Mouse (Mus musculus) ES-Bruce4 (cell line): ENCODE measurements around the gene Tmigd3. TPM values are rescaled to one million over a fixed set of nuclear protein-coding genes. Genes with fewer than 3 reads are reported as not detected.

Experiments used
- H3K27ac ChIP-seq: 2 replicates; pipeline ENCODE4 v1.5.1; 2012; ENCODE audit warnings: low read length, inconsistent platforms; ENCODE audit not compliant: insufficient read depth
- H3K27me3 ChIP-seq: 2 replicates; pipeline ENCODE4 v1.6.1; 2012; ENCODE audit warnings: mild to moderate bottlenecking, low read length, inconsistent platforms; ENCODE audit not compliant: control insufficient read depth, poor library complexity, insufficient read depth, severe bottlenecking
- H3K36me3 ChIP-seq: 2 replicates; pipeline ENCODE4 v1.6.1; 2012; ENCODE audit warnings: inconsistent platforms, mild to moderate bottlenecking, low read length, moderate library complexity; ENCODE audit not compliant: control insufficient read depth, poor library complexity, insufficient read depth, severe bottlenecking
- H3K4me1 ChIP-seq: one replicate; pipeline ENCODE4 v1.8.1; 2011; ENCODE audit warnings: low read length; ENCODE audit not compliant: control insufficient read depth, insufficient read depth
- H3K4me3 ChIP-seq: 2 replicates; pipeline ENCODE4 v1.5.1; 2011; ENCODE audit warnings: low read depth, mild to moderate bottlenecking, low read length
- H3K9ac ChIP-seq: 2 replicates; pipeline ENCODE4 v1.6.1; 2012; ENCODE audit warnings: low read depth, mild to moderate bottlenecking, inconsistent platforms; ENCODE audit not compliant: poor library complexity, severe bottlenecking
- H3K9me3 ChIP-seq: replicated peaks from 2 replicates; pipeline ENCODE4 v1.6.1; 2012; ENCODE audit warnings: mild to moderate bottlenecking, low read length, inconsistent platforms; ENCODE audit not compliant: control insufficient read depth, poor library complexity, insufficient read depth, severe bottlenecking
- CTCF ChIP-seq: IDR thresholded peaks from one replicate; pipeline ENCODE4 v1.8.1; 2011; ENCODE audit warnings: low read depth, low read length
- EP300 ChIP-seq: IDR thresholded peaks from 2 replicates; pipeline ENCODE4 v1.6.1; 2011; ENCODE audit warnings: low read depth, low read length; ENCODE audit not compliant: insufficient read depth
- POLR2A ChIP-seq: IDR thresholded peaks from one replicate; pipeline ENCODE4 v1.8.1; 2011; ENCODE audit warnings: low read length; ENCODE audit not compliant: insufficient read depth
- polyA plus RNA-seq: library from polyadenylated mRNA; stranded (reverse); fragments of >200 nt; gene quantifications from 2 replicates; pipeline ENCODE4 v1.2.4, GENCODE M21; 2011; ENCODE audit warnings: low read depth; ENCODE audit not compliant: missing spikeins, insufficient read depth, insufficient read length

Tmigd3 gene
- polyA plus RNA-seq, 1 experiment, result not detected

GRCm38 (mm10) chr3:105831584-105831983 lies 39.1 kb upstream of the Tmigd3 start:
- no peaks in the 10 kb centered on the region for H3K4me1 ChIP-seq
- H3K4me3 ChIP-seq, result no peak overlapping the region
- no peaks in the 10 kb centered on the region for H3K27me3 ChIP-seq
- no peak overlapping the region for H3K9ac ChIP-seq
- no peaks in the 10 kb centered on the region for H3K9me3 ChIP-seq
- no peak for TF ChIP-seq POLR2A
- TF ChIP-seq CTCF, result no peak
- no peak for TF ChIP-seq EP300
- no peak overlapping the region for H3K27ac ChIP-seq
- no peaks in the 10 kb centered on the region for H3K36me3 ChIP-seq

DNA sequence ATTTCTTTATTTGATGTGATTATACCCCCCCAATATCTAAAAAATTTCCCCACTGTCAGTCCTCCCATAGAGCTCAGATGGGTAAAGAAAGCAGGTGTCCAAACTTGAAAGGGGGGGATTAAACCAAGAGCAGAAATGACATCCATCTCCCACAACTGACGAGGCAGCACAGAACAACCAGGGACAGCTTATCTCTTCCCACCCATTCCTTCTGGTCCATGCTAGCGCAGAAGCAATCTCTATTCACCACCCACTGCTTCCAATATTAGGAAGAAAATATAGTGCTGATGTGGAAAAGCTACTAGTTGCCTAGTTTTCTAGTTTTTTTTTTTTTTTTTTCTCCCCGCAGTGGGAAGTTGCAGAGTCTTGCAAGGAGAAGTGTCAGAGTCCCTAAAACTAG lies 34.8 kb upstream of the Tmigd3 start:
- H3K36me3 ChIP-seq, result no peaks in the 10 kb centered on the region
- no peak overlapping the region for H3K27ac ChIP-seq
- no peak for TF ChIP-seq POLR2A
- TF ChIP-seq EP300, result no peak
- TF ChIP-seq CTCF, result no peak
- no peak overlapping the region for H3K4me3 ChIP-seq
- H3K9me3 ChIP-seq, result no peaks in the 10 kb centered on the region
- no peak overlapping the region for H3K9ac ChIP-seq
- H3K27me3 ChIP-seq, result no peaks in the 10 kb centered on the region
- H3K4me1 ChIP-seq, result no peaks in the 10 kb centered on the region

DNA sequence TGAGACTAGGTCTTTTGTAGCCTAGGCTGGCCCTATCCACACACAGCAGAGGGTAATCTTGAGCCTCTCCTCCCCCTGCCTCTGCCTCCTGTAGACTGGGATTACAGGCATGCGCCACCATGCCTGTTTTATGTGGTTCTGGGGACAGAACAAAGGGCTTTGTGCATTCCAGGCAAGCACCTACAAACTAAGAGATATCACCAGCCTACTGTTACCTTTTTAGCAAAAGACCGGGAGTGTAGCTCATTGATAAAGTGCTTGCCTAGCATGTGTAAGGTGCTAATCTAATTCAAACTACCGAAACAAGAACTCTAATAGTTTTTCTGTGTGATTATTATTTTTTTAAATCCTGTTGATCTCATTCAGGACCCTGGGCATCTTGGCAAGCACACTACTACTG lies 33.8 kb upstream of the Tmigd3 start:
- no peaks in the 10 kb centered on the region for H3K27me3 ChIP-seq
- no peaks in the 10 kb centered on the region for H3K9me3 ChIP-seq
- H3K9ac ChIP-seq, result no peak overlapping the region
- no peak overlapping the region for H3K27ac ChIP-seq
- no peaks in the 10 kb centered on the region for H3K36me3 ChIP-seq
- H3K4me3 ChIP-seq, result no peak overlapping the region
- TF ChIP-seq CTCF, result no peak
- no peak for TF ChIP-seq POLR2A
- no peak for TF ChIP-seq EP300
- no peaks in the 10 kb centered on the region for H3K4me1 ChIP-seq

GRCm38 (mm10) chr3:105838655-105839054 lies 32.0 kb upstream of the Tmigd3 start:
- H3K9ac ChIP-seq, result no peak overlapping the region
- H3K27ac ChIP-seq, result no peak overlapping the region
- H3K27me3 ChIP-seq, result no peaks in the 10 kb centered on the region
- H3K36me3 ChIP-seq, result no peaks in the 10 kb centered on the region
- TF ChIP-seq POLR2A (no peak), EP300 (no peak), CTCF (no peak)
- H3K4me3 ChIP-seq, result no peak overlapping the region
- no peaks in the 10 kb centered on the region for H3K9me3 ChIP-seq
- no peaks in the 10 kb centered on the region for H3K4me1 ChIP-seq

GRCm38 (mm10) chr3:105839836-105840235 lies 30.9 kb upstream of the Tmigd3 start:
- Histone ChIP-seq H3K27ac (no peak overlapping the region), H3K27me3 (no peaks in the 10 kb centered on the region), H3K4me1 (no peaks in the 10 kb centered on the region), H3K9ac (no peak overlapping the region), H3K4me3 (no peak overlapping the region), H3K36me3 (no peaks in the 10 kb centered on the region), H3K9me3 (no peaks in the 10 kb centered on the region)
- TF ChIP-seq EP300 (no peak), CTCF (no peak), POLR2A (no peak)

DNA sequence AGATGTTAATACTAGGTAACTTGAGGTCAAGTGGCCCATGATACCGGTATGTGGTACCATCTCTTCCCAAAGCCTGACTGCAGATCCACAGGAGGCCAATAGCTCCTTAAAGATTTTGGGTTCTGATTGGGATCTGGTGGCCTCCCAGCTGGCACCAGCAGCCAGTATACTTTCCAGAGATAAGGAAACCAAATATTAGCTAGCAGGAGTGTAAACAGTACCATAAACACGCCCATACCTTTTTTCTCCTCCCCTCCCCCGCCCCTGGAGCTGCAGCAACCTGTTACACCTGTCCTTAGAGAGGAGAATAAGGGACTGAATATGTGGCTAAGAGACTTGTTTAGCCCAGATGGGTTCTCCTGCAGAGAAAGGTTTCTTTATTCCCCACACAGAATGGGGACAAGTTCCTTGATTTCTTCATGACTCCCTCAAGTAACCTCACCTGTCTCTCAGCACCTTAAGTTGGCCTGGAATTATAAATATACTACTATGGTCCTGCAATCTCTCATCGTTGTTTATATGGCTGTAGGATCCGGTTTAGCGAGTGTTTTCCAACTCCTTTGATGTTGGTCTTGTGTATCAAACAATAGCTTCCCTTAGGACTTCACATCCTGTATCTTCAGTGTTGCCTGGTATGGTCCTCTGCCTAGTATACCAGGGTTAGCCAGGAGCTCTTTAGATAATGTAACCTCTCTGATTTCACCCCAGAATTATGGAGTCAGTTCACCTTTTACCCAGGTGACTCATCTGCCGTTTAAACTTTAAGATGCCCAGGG lies 24.2 kb upstream of the Tmigd3 start:
- Histone ChIP-seq H3K27ac (no peak overlapping the region), H3K4me3 (no peak overlapping the region), H3K9ac (no peak overlapping the region), H3K4me1 (no peaks in the 10 kb centered on the region), H3K27me3 (no peaks in the 10 kb centered on the region), H3K36me3 (no peaks in the 10 kb centered on the region), H3K9me3 (no peaks in the 10 kb centered on the region)
- no peak for TF ChIP-seq EP300
